Mouse (Mus musculus): ENCODE results near the gene Zfp706. TPM values are rescaled to one million over a fixed set of nuclear protein-coding genes. Genes with fewer than 3 reads are reported as not detected.

The Zfp706 gene
- polyA plus RNA-seq, 1 experiment from 2014 or later = 472 TPM

- Histone ChIP-seq H3K4me2 (ENCODE audit: low read depth, low read length, severe bottlenecking) (no peak overlapping the region), H3K4me3 (ENCODE audit: low read depth, low read length) (no peak overlapping the region), H3K36me3 (ENCODE audit: control insufficient read depth, insufficient read depth, low read length) (no peaks in the 10 kb centered on the region), H3K9me3 (ENCODE audit: control insufficient read depth, low read length) (no peaks in the 10 kb centered on the region), H3K27me3 (ENCODE audit: control insufficient read depth, insufficient read depth, low read length) (no peaks in the 10 kb centered on the region), H3K4me1 (replicated peaks; ENCODE audit: control insufficient read depth, insufficient read depth, low read length) (no peaks in the 10 kb centered on the region), H3K9ac (ENCODE audit: low read length) (no peak overlapping the region), H3K27ac (ENCODE audit: low read depth, low read length) (no peak overlapping the region)
- DNase-seq (ENCODE audit: low spot score) = no peak
- ATAC-seq (replicated peaks; ENCODE audit: low FRiP score) = no peak
- 90% methylated on average over 4 of the region's 4 CpGs for WGBS
These were observed 18.9 kb upstream of the Zfp706 start for GRCm38 (mm10) chr15:37026458-37026857.

GRCm38 (mm10) chr15:37020581-37021245 is 13.1 kb upstream of the Zfp706 start:
- no peak overlapping the region for H3K27ac ChIP-seq (ENCODE audit: low read depth, low read length)
- DNase-seq (ENCODE audit: low spot score) = no peak

GRCm38 (mm10) chr15:37019434-37019833 is 11.9 kb upstream of the Zfp706 start:
- Histone ChIP-seq H3K27me3 (ENCODE audit: control insufficient read depth, insufficient read depth, low read length) (no peaks in the 10 kb centered on the region), H3K9me3 (ENCODE audit: control insufficient read depth, low read length) (no peaks in the 10 kb centered on the region), H3K4me3 (ENCODE audit: low read depth, low read length) (no peak overlapping the region), H3K27ac (ENCODE audit: low read depth, low read length) (no peak overlapping the region), H3K4me2 (ENCODE audit: low read depth, low read length, severe bottlenecking) (no peak overlapping the region), H3K36me3 (ENCODE audit: control insufficient read depth, insufficient read depth, low read length) (no peaks in the 10 kb centered on the region), H3K4me1 (replicated peaks; ENCODE audit: control insufficient read depth, insufficient read depth, low read length) (no peaks in the 10 kb centered on the region), H3K9ac (ENCODE audit: low read length) (no peak overlapping the region)
- WGBS = 84% methylated on average over 3 of the region's 3 CpGs
- ATAC-seq (replicated peaks; ENCODE audit: low FRiP score) (no peak), DNase-seq (ENCODE audit: low spot score) (no peak)

More at GRCm38 (mm10) chr15:37020581-37021245, 13.1 kb upstream of the Zfp706 start:
- no peak overlapping the region for H3K9ac ChIP-seq (ENCODE audit: low read length)
- no peak overlapping the region for H3K4me2 ChIP-seq (ENCODE audit: low read depth, low read length, severe bottlenecking)
- no peak for ATAC-seq (replicated peaks; ENCODE audit: low FRiP score)
- no peaks in the 10 kb centered on the region for H3K9me3 ChIP-seq (ENCODE audit: control insufficient read depth, low read length)
- H3K4me3 ChIP-seq (ENCODE audit: low read depth, low read length) = no peak overlapping the region
- no peaks in the 10 kb centered on the region for H3K4me1 ChIP-seq (replicated peaks; ENCODE audit: control insufficient read depth, insufficient read depth, low read length)
- no peaks in the 10 kb centered on the region for H3K36me3 ChIP-seq (ENCODE audit: control insufficient read depth, insufficient read depth, low read length)
- H3K27me3 ChIP-seq (ENCODE audit: control insufficient read depth, insufficient read depth, low read length) = no peaks in the 10 kb centered on the region

- DNase-seq (ENCODE audit: low spot score) (no peak), ATAC-seq (replicated peaks; ENCODE audit: low FRiP score) (no peak)
- no peak overlapping the region for H3K9ac ChIP-seq (ENCODE audit: low read length)
- H3K27ac ChIP-seq (ENCODE audit: low read depth, low read length) = no peak overlapping the region
- no peaks in the 10 kb centered on the region for H3K27me3 ChIP-seq (ENCODE audit: control insufficient read depth, insufficient read depth, low read length)
- H3K4me1 ChIP-seq (replicated peaks; ENCODE audit: control insufficient read depth, insufficient read depth, low read length) = 0 out of 2 replicates have a peak, but pooled peaks cover 4% of the 10 kb centered on the region
- no peak overlapping the region for H3K4me3 ChIP-seq (ENCODE audit: low read depth, low read length)
- no peaks in the 10 kb centered on the region for H3K36me3 ChIP-seq (ENCODE audit: control insufficient read depth, insufficient read depth, low read length)
- no peak overlapping the region for H3K4me2 ChIP-seq (ENCODE audit: low read depth, low read length, severe bottlenecking)
- H3K9me3 ChIP-seq (ENCODE audit: control insufficient read depth, low read length) = no peaks in the 10 kb centered on the region
- 88% methylated on average over 7 of the region's 7 CpGs for WGBS
These were observed 4.3 kb upstream of the Zfp706 start for GRCm38 (mm10) chr15:37011897-37012296.

- no peaks in the 10 kb centered on the region for H3K9me3 ChIP-seq (ENCODE audit: control insufficient read depth, low read length)
- H3K4me3 ChIP-seq (ENCODE audit: low read depth, low read length) = no peak overlapping the region
- H3K27ac ChIP-seq (ENCODE audit: low read depth, low read length) = no peak overlapping the region
- 73% methylated on average over 3 of the region's 3 CpGs for WGBS
- H3K27me3 ChIP-seq (ENCODE audit: control insufficient read depth, insufficient read depth, low read length) = no peaks in the 10 kb centered on the region
- no peak overlapping the region for H3K4me2 ChIP-seq (ENCODE audit: low read depth, low read length, severe bottlenecking)
- no peak for ATAC-seq (replicated peaks; ENCODE audit: low FRiP score)
- H3K36me3 ChIP-seq (ENCODE audit: control insufficient read depth, insufficient read depth, low read length) = no peaks in the 10 kb centered on the region
- no peak for DNase-seq (ENCODE audit: low spot score)
- 0 out of 2 replicates have a peak, but pooled peaks cover 4% of the 10 kb centered on the region for H3K4me1 ChIP-seq (replicated peaks; ENCODE audit: control insufficient read depth, insufficient read depth, low read length)
- no peak overlapping the region for H3K9ac ChIP-seq (ENCODE audit: low read length)
These were observed 3.7 kb upstream of the Zfp706 start for GRCm38 (mm10) chr15:37011316-37011715.

GRCm38 (mm10) chr15:37008546-37008945 is 973 bp upstream of the Zfp706 start:
- H3K27me3 ChIP-seq (ENCODE audit: control insufficient read depth, insufficient read depth, low read length) = no peaks in the 10 kb centered on the region
- H3K9ac ChIP-seq (ENCODE audit: low read length) = no peak overlapping the region
- H3K9me3 ChIP-seq (ENCODE audit: control insufficient read depth, low read length) = no peaks in the 10 kb centered on the region
- H3K27ac ChIP-seq (ENCODE audit: low read depth, low read length) = no peak overlapping the region
- DNase-seq (ENCODE audit: low spot score) (no peak), ATAC-seq (replicated peaks; ENCODE audit: low FRiP score) (no peak)
- no peak overlapping the region for H3K4me2 ChIP-seq (ENCODE audit: low read depth, low read length, severe bottlenecking)
- no peak overlapping the region for H3K4me3 ChIP-seq (ENCODE audit: low read depth, low read length)
- no peaks in the 10 kb centered on the region for H3K36me3 ChIP-seq (ENCODE audit: control insufficient read depth, insufficient read depth, low read length)
- peaks cover 9% of the 10 kb centered on the region; the same call in 1 of the 2 replicates for H3K4me1 ChIP-seq (replicated peaks; ENCODE audit: control insufficient read depth, insufficient read depth, low read length)

GRCm38 (mm10) chr15:37007959-37008419 is 416 bp upstream of the Zfp706 start:
- ATAC-seq (replicated peaks; ENCODE audit: low FRiP score) (no peak), DNase-seq (ENCODE audit: low spot score) (no peak)
- Histone ChIP-seq H3K27me3 (ENCODE audit: control insufficient read depth, insufficient read depth, low read length) (no peaks in the 10 kb centered on the region), H3K36me3 (ENCODE audit: control insufficient read depth, insufficient read depth, low read length) (no peaks in the 10 kb centered on the region; the same call in 1 of the 2 replicates), H3K9ac (ENCODE audit: low read length) (peak overlapping the region; percentile 96), H3K4me1 (replicated peaks; ENCODE audit: control insufficient read depth, insufficient read depth, low read length) (peaks cover 9% of the 10 kb centered on the region; the same call in 1 of the 2 replicates), H3K27ac (ENCODE audit: low read depth, low read length) (peak overlapping the region; percentile 86), H3K4me3 (ENCODE audit: low read depth, low read length) (peak overlapping the region; percentile 90), H3K4me2 (ENCODE audit: low read depth, low read length, severe bottlenecking) (peak overlapping the region; percentile 71), H3K9me3 (ENCODE audit: control insufficient read depth, low read length) (no peaks in the 10 kb centered on the region)
- WGBS = 31% methylated on average over 8 of the region's 8 CpGs

- Histone ChIP-seq H3K9me3 (ENCODE audit: control insufficient read depth, low read length) (no peaks in the 10 kb centered on the region), H3K27me3 (ENCODE audit: control insufficient read depth, insufficient read depth, low read length) (no peaks in the 10 kb centered on the region), H3K36me3 (ENCODE audit: control insufficient read depth, insufficient read depth, low read length) (peaks cover 3% of the 10 kb centered on the region; the same call in 1 of the 2 replicates), H3K4me3 (ENCODE audit: low read depth, low read length) (peak overlapping the region; percentile 90), H3K27ac (ENCODE audit: low read depth, low read length) (peak overlapping the region; percentile 84), H3K9ac (ENCODE audit: low read length) (peak overlapping the region; percentile 97), H3K4me1 (replicated peaks; ENCODE audit: control insufficient read depth, insufficient read depth, low read length) (peaks cover 9% of the 10 kb centered on the region; the same call in 1 of the 2 replicates), H3K4me2 (ENCODE audit: low read depth, low read length, severe bottlenecking) (peak overlapping the region; percentile 69)
- DNase-seq (ENCODE audit: low spot score) (no peak), ATAC-seq (replicated peaks; ENCODE audit: low FRiP score) (peak; percentile 63; the same call in 1 of the 2 replicates)
- WGBS = under 1% methylated on average over 42 of the region's 48 CpGs
These were observed 953 bp downstream of the Zfp706 start for GRCm38 (mm10) chr15:37006475-37007164.
